Mouse (Mus musculus): ENCODE results near the gene Cadm2. TPM values are rescaled to one million over a fixed set of nuclear protein-coding genes. Genes with fewer than 3 reads are reported as not detected.

Gene Cadm2
- polyA plus RNA-seq, 1 experiment = not detected

GRCm38 (mm10) chr16:67410482-67410881 is 210.2 kb downstream of the Cadm2 start:
- Histone ChIP-seq H3K9me3 (ENCODE audit: control insufficient read depth, low read length) (no peaks in the 10 kb centered on the region), H3K4me1 (ENCODE audit: control insufficient read depth) (no peaks in the 10 kb centered on the region), H3K4me3 (replicated peaks) (no peak overlapping the region), H3K27me3 (ENCODE audit: control insufficient read depth) (no peaks in the 10 kb centered on the region), H3K36me3 (ENCODE audit: control insufficient read depth) (no peaks in the 10 kb centered on the region)
- no peak for TF ChIP-seq GATA1 (IDR thresholded peaks at IDR 0.05; ENCODE audit: low read length)
- TF ChIP-seq TAL1 (IDR thresholded peaks at IDR 0.05; ENCODE audit: low read length) = no peak

DNA sequence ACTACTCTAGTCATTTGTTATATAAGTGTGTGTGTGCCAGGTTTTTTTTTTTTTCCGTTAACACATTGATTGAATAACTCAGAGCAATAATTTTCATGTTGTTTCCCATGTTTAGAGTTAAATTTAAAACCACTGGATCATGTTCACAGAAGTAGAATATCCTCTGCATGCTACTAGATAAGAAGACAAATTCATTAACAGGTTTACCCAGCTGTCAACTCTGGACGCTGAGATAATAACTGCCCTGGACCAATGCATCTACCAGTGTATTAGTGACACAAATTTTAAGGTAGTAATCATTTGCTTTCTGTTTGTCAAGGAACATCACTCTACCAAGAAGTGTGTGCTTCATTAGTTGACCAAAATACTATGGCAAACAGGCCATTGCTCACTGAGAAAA is 253.0 kb downstream of the Cadm2 start:
- H3K36me3 ChIP-seq (ENCODE audit: control insufficient read depth) = no peaks in the 10 kb centered on the region
- H3K27me3 ChIP-seq (ENCODE audit: control insufficient read depth) = no peaks in the 10 kb centered on the region
- no peak for TF ChIP-seq GATA1 (IDR thresholded peaks at IDR 0.05; ENCODE audit: low read length)
- no peaks in the 10 kb centered on the region for H3K9me3 ChIP-seq (ENCODE audit: control insufficient read depth, low read length)
- no peaks in the 10 kb centered on the region for H3K4me1 ChIP-seq (ENCODE audit: control insufficient read depth)
- no peak overlapping the region for H3K4me3 ChIP-seq (replicated peaks)

DNA sequence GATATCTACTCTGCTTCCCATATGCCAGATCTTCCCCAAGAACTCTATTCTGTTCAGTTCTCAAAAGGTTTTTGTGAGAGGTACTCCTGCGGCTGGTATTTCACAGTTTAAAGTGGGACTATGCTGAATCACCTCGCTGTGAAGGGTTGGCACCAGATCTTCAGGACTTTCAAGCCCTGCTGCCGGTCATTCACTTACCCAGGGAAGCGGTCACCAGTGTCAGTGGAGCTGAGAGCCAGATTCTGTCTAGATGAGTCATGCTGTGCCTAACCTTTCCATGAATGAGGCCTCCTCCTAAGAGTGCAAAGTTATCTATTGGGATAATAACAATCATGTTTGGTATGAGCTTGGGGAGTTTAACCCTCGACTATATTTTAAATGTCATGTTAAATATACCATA is 272.7 kb downstream of the Cadm2 start:
- H3K36me3 ChIP-seq (ENCODE audit: control insufficient read depth) = no peaks in the 10 kb centered on the region
- H3K27me3 ChIP-seq (ENCODE audit: control insufficient read depth) = no peaks in the 10 kb centered on the region
- no peak overlapping the region for H3K4me3 ChIP-seq (replicated peaks)
- H3K4me1 ChIP-seq (ENCODE audit: control insufficient read depth) = no peaks in the 10 kb centered on the region
- TF ChIP-seq TAL1 (IDR thresholded peaks at IDR 0.05; ENCODE audit: low read length) (no peak), GATA1 (IDR thresholded peaks at IDR 0.05; ENCODE audit: low read length) (no peak)
- H3K9me3 ChIP-seq (ENCODE audit: control insufficient read depth, low read length) = no peaks in the 10 kb centered on the region

DNA sequence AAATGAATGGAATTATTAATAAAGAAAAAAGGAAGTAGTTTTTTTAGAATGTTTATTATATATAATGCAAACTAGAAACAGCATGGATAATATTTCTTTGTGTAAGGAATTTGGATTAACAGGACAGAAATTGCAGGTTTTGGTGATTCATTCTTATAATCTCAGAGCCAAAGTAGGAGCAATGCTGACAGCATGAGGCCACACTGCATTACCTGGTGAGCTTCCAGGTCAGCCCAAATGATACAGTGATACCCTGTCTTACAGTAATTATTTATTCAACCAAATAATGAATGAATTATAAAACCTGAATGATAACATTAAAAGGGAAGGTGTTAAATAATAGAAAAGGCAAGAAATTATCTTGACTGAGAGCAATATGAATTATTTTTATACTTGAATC is 273.1 kb downstream of the Cadm2 start:
- H3K9me3 ChIP-seq (ENCODE audit: control insufficient read depth, low read length) = no peaks in the 10 kb centered on the region
- no peaks in the 10 kb centered on the region for H3K36me3 ChIP-seq (ENCODE audit: control insufficient read depth)
- no peak overlapping the region for H3K4me3 ChIP-seq (replicated peaks)
- H3K27me3 ChIP-seq (ENCODE audit: control insufficient read depth) = no peaks in the 10 kb centered on the region
- no peak for TF ChIP-seq GATA1 (IDR thresholded peaks at IDR 0.05; ENCODE audit: low read length)
- no peak for TF ChIP-seq TAL1 (IDR thresholded peaks at IDR 0.05; ENCODE audit: low read length)
- H3K4me1 ChIP-seq (ENCODE audit: control insufficient read depth) = no peaks in the 10 kb centered on the region

DNA sequence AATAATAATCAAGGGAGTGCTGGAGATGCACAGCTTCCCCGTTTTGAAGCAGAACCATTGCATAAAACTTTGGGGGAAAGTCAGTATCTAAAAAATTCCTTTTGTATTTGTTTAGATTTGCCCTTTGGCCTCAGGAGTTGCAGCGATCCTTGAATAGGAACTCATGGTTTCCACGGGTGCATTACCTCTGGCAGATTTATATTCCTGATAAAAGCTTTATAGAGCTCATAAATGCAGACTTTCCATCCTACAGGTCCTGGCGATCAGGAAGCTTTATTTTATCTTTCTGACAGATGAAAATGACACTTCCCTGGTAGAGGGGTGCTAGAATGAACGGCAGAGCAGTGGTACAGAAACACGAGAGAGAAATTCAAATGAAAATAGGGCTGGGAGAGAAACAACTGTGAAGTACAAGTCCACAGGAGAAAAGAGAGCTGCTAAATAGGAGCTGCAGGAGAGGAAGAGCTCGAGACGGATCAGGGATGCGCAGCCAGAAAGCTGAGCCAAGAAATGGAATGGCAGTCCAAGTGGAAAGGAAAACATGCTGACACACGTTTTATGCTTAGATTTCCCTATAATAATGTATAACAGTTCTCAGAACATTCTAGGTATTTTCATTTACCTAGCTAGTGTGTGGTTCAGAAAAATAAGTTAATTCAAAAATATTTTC is 274.0 kb downstream of the Cadm2 start:
- no peaks in the 10 kb centered on the region for H3K27me3 ChIP-seq (ENCODE audit: control insufficient read depth)
- TF ChIP-seq TAL1 (IDR thresholded peaks at IDR 0.05; ENCODE audit: low read length) (no peak), GATA1 (IDR thresholded peaks at IDR 0.05; ENCODE audit: low read length) (no peak)
- H3K9me3 ChIP-seq (ENCODE audit: control insufficient read depth, low read length) = no peaks in the 10 kb centered on the region
- no peaks in the 10 kb centered on the region for H3K4me1 ChIP-seq (ENCODE audit: control insufficient read depth)
- no peaks in the 10 kb centered on the region for H3K36me3 ChIP-seq (ENCODE audit: control insufficient read depth)
- no peak overlapping the region for H3K4me3 ChIP-seq (replicated peaks)

- no peak overlapping the region for H3K4me3 ChIP-seq (replicated peaks)
- no peaks in the 10 kb centered on the region for H3K4me1 ChIP-seq (ENCODE audit: control insufficient read depth)
- TF ChIP-seq GATA1 (IDR thresholded peaks at IDR 0.05; ENCODE audit: low read length) (no peak), TAL1 (IDR thresholded peaks at IDR 0.05; ENCODE audit: low read length) (no peak)
- H3K9me3 ChIP-seq (ENCODE audit: control insufficient read depth, low read length) = no peaks in the 10 kb centered on the region
- H3K27me3 ChIP-seq (ENCODE audit: control insufficient read depth) = no peaks in the 10 kb centered on the region
- no peaks in the 10 kb centered on the region for H3K36me3 ChIP-seq (ENCODE audit: control insufficient read depth)
These were observed 276.5 kb downstream of the Cadm2 start for GRCm38 (mm10) chr16:67344194-67344593.

GRCm38 (mm10) chr16:67311033-67311432 is 309.7 kb downstream of the Cadm2 start:
- Histone ChIP-seq H3K27me3 (ENCODE audit: control insufficient read depth) (no peaks in the 10 kb centered on the region), H3K4me3 (replicated peaks) (no peak overlapping the region), H3K4me1 (ENCODE audit: control insufficient read depth) (no peaks in the 10 kb centered on the region), H3K9me3 (ENCODE audit: control insufficient read depth, low read length) (no peaks in the 10 kb centered on the region), H3K36me3 (ENCODE audit: control insufficient read depth) (no peaks in the 10 kb centered on the region)
- TF ChIP-seq GATA1 (IDR thresholded peaks at IDR 0.05; ENCODE audit: low read length) (no peak), TAL1 (IDR thresholded peaks at IDR 0.05; ENCODE audit: low read length) (no peak)

GRCm38 (mm10) chr16:67284664-67285063 is 336.0 kb downstream of the Cadm2 start:
- no peak for TF ChIP-seq GATA1 (IDR thresholded peaks at IDR 0.05; ENCODE audit: low read length)
- TF ChIP-seq TAL1 (IDR thresholded peaks at IDR 0.05; ENCODE audit: low read length) = no peak

GRCm38 (mm10) chr16:67243598-67243997 is 377.1 kb downstream of the Cadm2 start:
- Histone ChIP-seq H3K4me3 (replicated peaks) (no peak overlapping the region), H3K36me3 (ENCODE audit: control insufficient read depth) (no peaks in the 10 kb centered on the region), H3K4me1 (ENCODE audit: control insufficient read depth) (no peaks in the 10 kb centered on the region), H3K27me3 (ENCODE audit: control insufficient read depth) (no peaks in the 10 kb centered on the region), H3K9me3 (ENCODE audit: control insufficient read depth, low read length) (no peaks in the 10 kb centered on the region)
- TF ChIP-seq TAL1 (IDR thresholded peaks at IDR 0.05; ENCODE audit: low read length) (no peak), GATA1 (IDR thresholded peaks at IDR 0.05; ENCODE audit: low read length) (no peak)

More at GRCm38 (mm10) chr16:67284664-67285063, 336.0 kb downstream of the Cadm2 start:
- Histone ChIP-seq H3K27me3 (ENCODE audit: control insufficient read depth) (no peaks in the 10 kb centered on the region), H3K4me1 (ENCODE audit: control insufficient read depth) (no peaks in the 10 kb centered on the region), H3K4me3 (replicated peaks) (no peak overlapping the region), H3K9me3 (ENCODE audit: control insufficient read depth, low read length) (no peaks in the 10 kb centered on the region), H3K36me3 (ENCODE audit: control insufficient read depth) (no peaks in the 10 kb centered on the region)

DNA sequence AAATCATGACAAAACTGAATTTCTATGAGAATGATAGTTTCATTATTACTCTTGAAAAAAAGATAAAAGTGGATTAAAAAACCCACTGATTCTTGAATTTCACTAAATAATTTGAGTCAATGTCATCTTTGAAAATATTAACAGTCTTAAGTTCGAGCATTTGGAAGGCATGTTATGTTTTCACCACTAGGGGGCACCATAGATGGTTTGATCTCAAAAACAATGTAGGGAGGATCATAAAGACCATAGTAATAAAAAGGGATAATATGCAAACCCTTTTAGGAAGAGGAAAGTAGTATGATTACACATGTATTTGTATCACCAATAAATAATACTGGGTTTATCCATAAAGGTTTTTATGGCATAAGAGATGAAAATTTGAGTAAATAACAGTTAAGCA is 385.8 kb downstream of the Cadm2 start:
- Histone ChIP-seq H3K9me3 (ENCODE audit: control insufficient read depth, low read length) (no peaks in the 10 kb centered on the region), H3K27me3 (ENCODE audit: control insufficient read depth) (no peaks in the 10 kb centered on the region), H3K36me3 (ENCODE audit: control insufficient read depth) (no peaks in the 10 kb centered on the region), H3K4me1 (ENCODE audit: control insufficient read depth) (no peaks in the 10 kb centered on the region), H3K4me3 (replicated peaks) (no peak overlapping the region)
- TF ChIP-seq TAL1 (IDR thresholded peaks at IDR 0.05; ENCODE audit: low read length) = no peak
- no peak for TF ChIP-seq GATA1 (IDR thresholded peaks at IDR 0.05; ENCODE audit: low read length)
